Mouse (Mus musculus) liver, embryonic 14.5 days (tissue): ENCODE measurements around the gene Fbxl18. TPM values are rescaled to one million over a fixed set of nuclear protein-coding genes. Genes with fewer than 3 reads are reported as not detected.

Experiments
- ATAC-seq: fragments of 200-750 bp; cut with Nextera tagmentation; 2 replicates; pipeline ENCODE4 v1.8.0; 2017; ENCODE audit warnings: moderate number of reproducible peaks, mild to moderate bottlenecking, moderate library complexity; ENCODE audit not compliant: insufficient read depth
- DNase-seq, 3 experiments: peaks; one replicate each; pipeline ENCODE4 v3.0.0-alpha.2; 2012 to 2013; ENCODE audit warnings: low read depth in 3 of 3, low spot score in 3 of 3
- H3K27ac ChIP-seq: fragments of 300-500 bp; sonication (generic); 2 replicates; pipeline ENCODE4 v1.5.1; 2014; ENCODE audit warnings: moderate library complexity, mild to moderate bottlenecking, control low read depth, inconsistent platforms
- H3K27me3 ChIP-seq: fragments of 300-500 bp; sonication (generic); 2 replicates; pipeline ENCODE4 v1.6.1; 2014; ENCODE audit warnings: mild to moderate bottlenecking, low read length, moderate library complexity; ENCODE audit not compliant: control insufficient read depth, insufficient read depth
- H3K36me3 ChIP-seq: fragments of 300-500 bp; sonication (generic); replicated peaks from 2 replicates; pipeline ENCODE4 v1.6.1; 2014; ENCODE audit warnings: low read depth; ENCODE audit not compliant: control insufficient read depth, insufficient read depth
- H3K4me1 ChIP-seq, 2 experiments: fragments of 200-500 bp in 1 of 2; fragments of 300-500 bp in 1 of 2; sonication (generic) in 1 of 2; replicated peaks; 2 replicates each; pipeline ENCODE4 v1.6.1; 2012 to 2014; ENCODE audit warnings: antibody characterized with exemption in 1 of 2, inconsistent platforms in 1 of 2, low read length in 1 of 2; ENCODE audit not compliant: control insufficient read depth in 2 of 2, insufficient read depth in 2 of 2
- H3K4me2 ChIP-seq: fragments of 300-500 bp; sonication (generic); 2 replicates; pipeline ENCODE4 v1.6.1; 2014; ENCODE audit warnings: low read depth, mild to moderate bottlenecking, control low read depth, moderate library complexity
- H3K4me3 ChIP-seq, 2 experiments: fragments of 200-500 bp in 1 of 2; fragments of 300-500 bp in 1 of 2; sonication (generic) in 1 of 2; 2 replicates each; pipeline ENCODE4 v1.5.1; 2012 to 2014; ENCODE audit warnings: low read depth in 2 of 2, low read length in 2 of 2, mild to moderate bottlenecking in 2 of 2, control low read depth in 1 of 2, inconsistent platforms in 1 of 2, moderate library complexity in 1 of 2; ENCODE audit not compliant: insufficient read depth in 1 of 2
- H3K9ac ChIP-seq: fragments of 300-500 bp; sonication (generic); replicated peaks from 2 replicates; pipeline ENCODE4 v1.6.1; 2014; ENCODE audit warnings: mild to moderate bottlenecking, control low read depth, moderate library complexity
- H3K9me3 ChIP-seq: fragments of 300-500 bp; sonication (generic); 2 replicates; pipeline ENCODE4 v1.6.1; 2016; ENCODE audit warnings: low read length, mixed read lengths; ENCODE audit not compliant: control insufficient read depth
- CTCF ChIP-seq: IDR thresholded peaks from 2 replicates; pipeline ENCODE4 v1.5.1; 2016; ENCODE audit warnings: antibody characterized with exemption, low read depth, control low read depth
- EP300 ChIP-seq: IDR thresholded peaks from 2 replicates; pipeline ENCODE4 v1.6.1; 2016; ENCODE audit warnings: antibody characterized with exemption, low read depth
- WGBS: fragments of 180-500 bp; shearing (Covaris S2); extraction: QIAGEN DNeasy Blood & Tissue Kit; methylation state at CpG from one replicate; pipeline ENCODE4 v1.1.7; 2014; ENCODE audit not compliant: insufficient replicate concordance; 5-methylcytosine and 5-hydroxymethylcytosine counted together
- polyA plus RNA-seq, 2 experiments: library from polyadenylated mRNA; depleted of rRNA in 1 of 2; stranded (reverse) in 1 of 2; unstranded in 1 of 2; fragments of >200 nt; fragmentation: Nextera tagmentation in 1 of 2; extraction: Ambion mirVana in 1 of 2; gene quantifications; 2 replicates each; pipeline versions ENCODE4 v1.2.1 to v1.2.3; 2012 to 2014

Fbxl18 gene
- polyA plus RNA-seq, 2 experiments, result 1.6 to 1.9 TPM

GRCm38 (mm10) chr5:142907048-142907802 is 12.0 kb upstream of the Fbxl18 start:
- H3K9me3 ChIP-seq, result no peaks in the 10 kb centered on the region
- no peak for DNase-seq
- WGBS, result 36% methylated on average over 14 of the region's 14 CpGs
- H3K9ac ChIP-seq, result peak overlapping the region; percentile 70
- H3K4me1 ChIP-seq, result peaks cover 32 to 48% of the 10 kb centered on the region in 2 experiments
- H3K4me3 ChIP-seq, result peak overlapping the region; percentile 75 to 97
- H3K4me2 ChIP-seq, result peak overlapping the region; percentile 82
- TF ChIP-seq EP300, result no peak
- no peak for TF ChIP-seq CTCF
- peaks cover 34% of the 10 kb centered on the region for H3K36me3 ChIP-seq
- no peaks in the 10 kb centered on the region for H3K27me3 ChIP-seq
- peak overlapping the region; percentile 84 for H3K27ac ChIP-seq
- ATAC-seq, result no peak

- H3K27ac ChIP-seq, result peak within 1 kb of the TSS; percentile 91
- peak; percentile 59 for ATAC-seq
- peaks cover 32 to 43% of the 10 kb centered on the region in 2 experiments for H3K4me1 ChIP-seq
- WGBS, result under 1% methylated on average over 41 of the region's 41 CpGs
- H3K4me3 ChIP-seq, result peak within 1 kb of the TSS; percentile 75 to 97
- peaks cover 40% of the 10 kb centered on the region for H3K36me3 ChIP-seq
- no peaks in the 10 kb centered on the region for H3K27me3 ChIP-seq
- TF ChIP-seq EP300 (peak; percentile 52), CTCF (peak; percentile 47)
- H3K4me2 ChIP-seq, result peak within 1 kb of the TSS; percentile 85
- no peaks in the 10 kb centered on the region for H3K9me3 ChIP-seq
- H3K9ac ChIP-seq, result peak within 1 kb of the TSS; percentile 98
- peak; percentile 83 to 87 (median 85) for DNase-seq
Measured at GRCm38 (mm10) chr5:142906532-142907047, 11.4 kb upstream of the Fbxl18 start, which contains the start of gene Actb. Gene Actb, minus strand, starts transcription at chr5:142906754.

GRCm38 (mm10) chr5:142905725-142906531 is 10.7 kb upstream of the Fbxl18 start:
- DNase-seq (peak; percentile 93 to 95 (median 94)), ATAC-seq (peak; percentile 90)
- peaks cover 32 to 43% of the 10 kb centered on the region in 2 experiments for H3K4me1 ChIP-seq
- peak overlapping the region; percentile 85 for H3K4me2 ChIP-seq
- H3K27me3 ChIP-seq, result no peaks in the 10 kb centered on the region
- H3K27ac ChIP-seq, result peak overlapping the region; percentile 91
- H3K4me3 ChIP-seq, result peak overlapping the region; percentile 75 to 97
- peaks cover 47% of the 10 kb centered on the region for H3K36me3 ChIP-seq
- WGBS, result under 1% methylated on average over 84 of the region's 84 CpGs
- TF ChIP-seq EP300 (peak; percentile 48), CTCF (peak; percentile 84)
- H3K9me3 ChIP-seq, result no peaks in the 10 kb centered on the region
- peak overlapping the region; percentile 98 for H3K9ac ChIP-seq

GRCm38 (mm10) chr5:142905038-142905695 is 9.9 kb upstream of the Fbxl18 start:
- H3K27me3 ChIP-seq, result no peaks in the 10 kb centered on the region
- 3% methylated on average over 27 of the region's 27 CpGs for WGBS
- H3K4me2 ChIP-seq, result peak overlapping the region; percentile 85
- H3K27ac ChIP-seq, result peak overlapping the region; percentile 91
- H3K36me3 ChIP-seq, result peaks cover 53% of the 10 kb centered on the region
- DNase-seq (no peak), ATAC-seq (no peak)
- TF ChIP-seq EP300 (no peak), CTCF (no peak)
- peak overlapping the region; percentile 75 to 97 for H3K4me3 ChIP-seq
- peak overlapping the region; percentile 97 for H3K9ac ChIP-seq
- peaks cover 32 to 40% of the 10 kb centered on the region in 2 experiments for H3K4me1 ChIP-seq
- no peaks in the 10 kb centered on the region for H3K9me3 ChIP-seq
